8 mouse cellular contexts compared by ENCODE assay signal in genomic region chr5:130171956-130172601, GRCm38 (mm10). TPM values are rescaled to one million over a fixed set of nuclear protein-coding genes. Genes with fewer than 3 reads are reported as not detected.
DNase-seq lines count a peak whose midpoint lies in the region.

No protein-coding gene starts in this region.

- H3K36me3 ChIP-seq in forebrain, embryonic 10.5 days (replicated peaks), result no peaks in the 10 kb centered on the region
- H3K36me3 ChIP-seq in limb, embryonic 10.5 days, result no peaks in the 10 kb centered on the region

- no peaks in the 10 kb centered on the region for H3K27me3 ChIP-seq in forebrain, embryonic 10.5 days (ENCODE audit: poor library complexity, severe bottlenecking)
- no peaks in the 10 kb centered on the region for H3K27me3 ChIP-seq in limb, embryonic 10.5 days (ENCODE audit: low read depth, poor library complexity, severe bottlenecking)

- intact Hi-C loops in heart, postnatal 14 days (cut with DNase I), result loop anchor here (5.0 kb wide), 1 partner anchor 50 kb away; no protein-coding TSS in a partner anchor

- DNase-seq in embryo, embryonic 10 days (ENCODE audit: low spot score), result peak; percentile 51
- no peak for DNase-seq in embryo, embryonic 9.5 days (ENCODE audit: extremely low spot score)
- DNase-seq in ZHBTc4 (ENCODE audit: low read depth, low spot score), result peak; percentile 57
- DNase-seq in forebrain, embryonic 10.5 days (ENCODE audit: extremely low spot score, low spot score), result no peak
- DNase-seq in heart, postnatal 14 days, result peak; percentile 40 to 56
- no peak for DNase-seq in limb, embryonic 10.5 days (ENCODE audit: low spot score)
- peak; percentile 50 for DNase-seq in mesoderm, embryonic 11.5 days (ENCODE audit: low read depth, low spot score)
- peak; percentile 61 to 85 for DNase-seq in spleen, postnatal 4 days (ENCODE audit: low spot score in 2 of 2)

- peak overlapping the region; percentile 92 for H3K27ac ChIP-seq in forebrain, embryonic 10.5 days
- H3K27ac ChIP-seq in limb, embryonic 10.5 days, result peak overlapping the region; percentile 92

- H3K4me3 ChIP-seq in forebrain, embryonic 10.5 days, result peak overlapping the region; percentile 94
- peak overlapping the region; percentile 97 for H3K4me3 ChIP-seq in limb, embryonic 10.5 days

- under 1% methylated on average over 40 of the region's 46 CpGs for WGBS in forebrain, embryonic 10.5 days
- WGBS in limb, embryonic 10.5 days, result 2% methylated on average over 43 of the region's 46 CpGs

- H3K4me1 ChIP-seq in forebrain, embryonic 10.5 days, result peaks cover 29% of the 10 kb centered on the region
- peaks cover 20% of the 10 kb centered on the region for H3K4me1 ChIP-seq in limb, embryonic 10.5 days

- H3K9me3 ChIP-seq in forebrain, embryonic 10.5 days, result no peaks in the 10 kb centered on the region
- no peaks in the 10 kb centered on the region for H3K9me3 ChIP-seq in limb, embryonic 10.5 days (replicated peaks)

RNA-seq across cellular contexts. Expression of gene Rabgef1, which starts 0.5 kb away (rescaled TPM):
- 23.3 and 25.4 TPM in 2 replicates for polyA plus RNA-seq in forebrain, embryonic 10.5 days (2016; fragmentation: Nextera tagmentation; extraction: Ambion mirVana)
- total RNA-seq in heart, postnatal 14 days (2021), result 10 to 100 TPM; 17.8 to 20.8 TPM
- 21.7 and 22.1 TPM in 2 replicates for polyA plus RNA-seq in limb, embryonic 10.5 days (2016; fragmentation: Nextera tagmentation; extraction: Ambion mirVana)

RNA-seq across cellular contexts. Expression of gene Kctd7, which starts 27.4 kb away (rescaled TPM):
- 3.6 and 3.9 TPM in 2 replicates for polyA plus RNA-seq in forebrain, embryonic 10.5 days (2016; fragmentation: Nextera tagmentation; extraction: Ambion mirVana)
- total RNA-seq in heart, postnatal 14 days (2021), result 1 to 10 TPM; 1.6 to 3.4 TPM
- 3.4 and 4.7 TPM in 2 replicates for polyA plus RNA-seq in limb, embryonic 10.5 days (2016; fragmentation: Nextera tagmentation; extraction: Ambion mirVana)

RNA-seq across cellular contexts. Expression of gene Tmem248, which starts 44.8 kb away (rescaled TPM):
- 35.8 and 39.2 TPM in 2 replicates for polyA plus RNA-seq in forebrain, embryonic 10.5 days (2016; fragmentation: Nextera tagmentation; extraction: Ambion mirVana)
- 10 to 100 TPM; 31.7 to 33.0 TPM for total RNA-seq in heart, postnatal 14 days (2021)
- 40.2 and 40.5 TPM in 2 replicates for polyA plus RNA-seq in limb, embryonic 10.5 days (2016; fragmentation: Nextera tagmentation; extraction: Ambion mirVana)

Comparison
In these comparisons a context has a peak if more than half of its experiments do, and no peak if none do; other contexts are left out.
1. DNase-seq: peak in embryo, embryonic 10 days (single experiment), ZHBTc4 (single experiment), heart, postnatal 14 days (2 of 2), mesoderm, embryonic 11.5 days (single experiment) and spleen, postnatal 4 days (2 of 2); none in embryo, embryonic 9.5 days (single experiment), forebrain, embryonic 10.5 days (single experiment) and limb, embryonic 10.5 days (single experiment).